Mouse (Mus musculus): ENCODE results near the gene Fam114a2.
"Not testable (repeated sequence)": the region's sequence is repeated elsewhere in the genome, so short reads cannot be mapped to it uniquely, and the experiment has no call there.

The Fam114a2 gene

DNA sequence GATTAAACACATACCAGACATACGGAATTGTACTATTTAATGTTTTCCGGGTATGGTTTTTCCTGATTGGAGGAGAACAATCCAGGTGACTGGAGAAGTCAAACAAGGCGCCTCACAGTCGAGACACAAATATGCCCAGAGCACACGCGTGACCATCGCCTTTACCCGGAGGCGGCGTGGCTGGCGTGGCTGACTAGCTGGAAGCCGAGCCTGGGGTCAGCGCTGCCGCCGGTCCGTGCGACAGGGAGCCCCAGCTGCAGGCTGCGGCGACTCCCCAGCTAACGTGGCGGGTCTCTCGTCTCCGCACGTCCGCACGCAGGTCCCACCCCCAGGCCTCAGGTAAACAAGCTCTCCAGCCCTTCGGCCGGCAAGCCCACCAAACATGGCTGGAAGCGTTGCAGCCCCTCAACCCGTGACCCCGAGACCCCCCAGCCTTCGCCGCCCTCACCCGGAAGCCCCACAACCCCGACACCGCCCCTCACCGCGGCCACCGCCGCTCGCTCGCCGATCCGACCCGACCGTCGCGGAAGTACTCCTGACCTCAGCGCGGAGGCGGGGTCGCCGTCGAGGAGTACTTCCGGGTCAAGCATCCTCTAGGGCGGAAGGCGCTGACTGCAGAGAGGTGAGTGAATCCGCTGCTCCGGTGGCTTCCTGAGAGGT lies at the start of gene Fam114a2, which contains the start of gene Mfap3:
Gene Fam114a2, minus strand, starts transcription at position 527 of the 660 bp plus-strand sequence.
Gene Mfap3, plus strand, starts transcription at position 574 of the 660 bp plus-strand sequence.
- peak; percentile 78 for DNase-seq (ENCODE audit: low read depth, low spot score)

DNA sequence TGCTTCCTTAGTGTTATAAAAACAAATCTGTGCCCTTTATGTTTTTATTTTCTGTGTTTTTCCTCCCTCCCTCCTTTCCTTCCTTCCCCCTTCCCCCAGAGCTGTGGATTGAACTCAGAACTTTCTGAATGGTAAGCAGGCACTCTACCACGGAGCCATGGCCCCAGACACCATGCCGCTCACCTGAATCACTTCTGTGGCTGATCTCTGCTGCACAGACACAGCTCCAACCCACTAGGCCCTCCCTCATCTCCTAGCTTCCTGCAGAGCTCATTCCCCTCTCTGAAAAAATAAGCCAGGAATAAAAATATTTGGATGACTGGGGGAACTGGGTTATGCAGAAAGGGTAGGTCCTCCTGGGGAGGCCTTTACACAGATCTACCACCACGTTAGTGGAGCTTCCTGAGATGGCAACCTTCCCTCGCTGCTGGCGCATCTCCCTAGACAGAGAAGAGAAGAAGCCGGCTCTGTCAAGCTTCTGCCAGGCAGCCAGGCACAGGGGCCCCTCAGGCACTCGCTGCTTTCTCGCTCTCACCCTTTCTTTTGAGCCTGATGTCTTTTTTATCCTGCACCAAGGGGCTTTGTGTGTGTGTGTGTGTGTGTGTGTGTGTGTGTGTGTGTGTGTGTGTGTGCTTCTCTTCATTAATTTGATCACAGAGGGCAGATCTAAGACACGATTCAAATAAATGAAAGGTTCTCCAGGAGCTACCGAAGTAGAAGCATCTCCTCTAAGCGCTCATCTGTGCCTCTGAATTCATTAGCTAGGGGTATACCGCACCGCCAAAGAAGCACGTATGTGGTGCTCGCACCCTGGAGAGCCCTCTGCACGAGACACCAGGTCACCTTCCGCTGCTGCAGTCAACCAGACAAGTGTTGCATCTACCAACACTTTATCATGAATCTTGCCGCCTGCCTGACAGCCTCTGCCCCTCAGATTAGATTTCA lies 47.9 kb upstream of the Fam114a2 start:
- DNase-seq (ENCODE audit: low read depth, low spot score): no peak

DNA sequence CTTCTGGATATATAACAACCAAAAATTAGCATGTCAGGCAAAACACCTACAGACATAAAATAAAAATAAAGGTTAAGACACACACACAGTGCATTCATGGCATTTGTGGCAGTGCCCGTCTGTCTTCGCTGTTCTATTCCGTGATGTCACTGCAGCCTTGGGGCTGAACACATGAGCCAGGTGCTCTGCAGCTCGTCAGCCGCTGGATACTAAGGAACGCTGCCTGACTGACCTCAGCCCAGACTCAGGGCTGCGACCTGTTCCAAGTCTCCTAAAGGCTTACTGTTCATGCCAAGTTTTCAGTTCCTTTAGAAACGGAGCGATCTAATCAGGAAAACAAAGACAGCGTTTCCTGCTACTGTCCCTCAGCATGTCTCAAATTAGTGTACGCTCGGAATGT lies 46.1 kb upstream of the Fam114a2 start:
- no peak for DNase-seq (ENCODE audit: low read depth, low spot score)

- DNase-seq (ENCODE audit: low read depth, low spot score): not testable (repeated sequence)
Observed at GRCm38 (mm10) chr11:57557936-57558335, 39.5 kb upstream of the Fam114a2 start.

DNA sequence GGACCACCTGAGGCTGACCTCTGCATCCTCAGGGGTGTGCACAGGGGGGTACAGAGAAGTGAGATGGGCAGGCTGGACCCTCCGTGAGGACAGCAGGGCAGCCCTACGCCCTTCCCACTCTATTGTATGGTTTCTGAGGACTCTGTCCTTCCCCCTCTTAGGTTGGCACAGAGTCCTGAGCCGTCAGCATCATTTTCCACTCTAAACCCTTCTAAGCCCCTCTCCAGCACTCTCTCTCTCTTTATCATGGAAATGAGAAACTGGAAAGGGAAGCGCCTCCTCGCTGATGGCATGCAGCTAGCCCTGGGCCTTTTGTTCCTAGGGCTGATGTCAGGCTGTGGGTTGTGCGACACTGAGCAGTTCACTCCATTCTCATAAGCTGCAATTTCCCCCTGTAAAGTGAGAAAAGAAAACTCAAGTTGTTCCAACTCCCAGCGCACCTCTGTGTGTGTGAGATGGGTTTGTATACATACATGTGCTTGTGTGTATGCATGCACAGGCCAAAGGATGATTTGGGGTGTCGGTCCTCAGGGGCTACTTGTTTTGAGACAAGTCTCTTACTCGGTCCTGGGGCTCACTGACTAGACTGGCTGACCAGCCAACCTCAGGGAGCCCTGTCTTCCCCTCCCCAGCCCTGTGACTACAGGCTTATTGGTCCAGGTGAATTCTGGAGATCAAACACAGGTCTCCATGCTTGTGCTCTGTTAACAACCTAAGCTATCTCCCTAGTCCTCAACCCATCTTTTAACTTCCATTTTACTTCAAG lies 34.8 kb upstream of the Fam114a2 start:
- no peak for DNase-seq (ENCODE audit: low read depth, low spot score)

DNA sequence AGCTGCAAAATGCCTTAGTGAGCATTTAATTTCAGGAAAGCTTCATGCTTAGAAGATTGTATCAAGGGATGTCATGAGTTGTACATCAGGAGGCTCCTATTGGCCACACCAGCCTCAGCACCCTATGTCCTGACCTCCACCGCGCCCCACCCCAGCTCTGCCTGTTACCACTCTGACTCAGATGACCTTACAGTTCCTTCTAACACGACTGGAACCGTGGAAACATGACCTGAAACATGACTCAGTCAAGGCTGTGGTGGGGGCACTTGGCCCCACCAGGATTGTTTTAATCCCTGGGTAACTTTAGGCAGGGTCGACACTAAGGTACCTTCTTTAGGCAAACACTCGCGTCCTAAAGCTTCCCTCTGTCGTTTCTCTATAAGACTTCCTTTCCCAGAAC lies 32.6 kb upstream of the Fam114a2 start:
- DNase-seq (ENCODE audit: low read depth, low spot score): no peak

GRCm38 (mm10) chr11:57550230-57550629 lies 31.8 kb upstream of the Fam114a2 start:
- no peak for DNase-seq (ENCODE audit: low read depth, low spot score)

DNA sequence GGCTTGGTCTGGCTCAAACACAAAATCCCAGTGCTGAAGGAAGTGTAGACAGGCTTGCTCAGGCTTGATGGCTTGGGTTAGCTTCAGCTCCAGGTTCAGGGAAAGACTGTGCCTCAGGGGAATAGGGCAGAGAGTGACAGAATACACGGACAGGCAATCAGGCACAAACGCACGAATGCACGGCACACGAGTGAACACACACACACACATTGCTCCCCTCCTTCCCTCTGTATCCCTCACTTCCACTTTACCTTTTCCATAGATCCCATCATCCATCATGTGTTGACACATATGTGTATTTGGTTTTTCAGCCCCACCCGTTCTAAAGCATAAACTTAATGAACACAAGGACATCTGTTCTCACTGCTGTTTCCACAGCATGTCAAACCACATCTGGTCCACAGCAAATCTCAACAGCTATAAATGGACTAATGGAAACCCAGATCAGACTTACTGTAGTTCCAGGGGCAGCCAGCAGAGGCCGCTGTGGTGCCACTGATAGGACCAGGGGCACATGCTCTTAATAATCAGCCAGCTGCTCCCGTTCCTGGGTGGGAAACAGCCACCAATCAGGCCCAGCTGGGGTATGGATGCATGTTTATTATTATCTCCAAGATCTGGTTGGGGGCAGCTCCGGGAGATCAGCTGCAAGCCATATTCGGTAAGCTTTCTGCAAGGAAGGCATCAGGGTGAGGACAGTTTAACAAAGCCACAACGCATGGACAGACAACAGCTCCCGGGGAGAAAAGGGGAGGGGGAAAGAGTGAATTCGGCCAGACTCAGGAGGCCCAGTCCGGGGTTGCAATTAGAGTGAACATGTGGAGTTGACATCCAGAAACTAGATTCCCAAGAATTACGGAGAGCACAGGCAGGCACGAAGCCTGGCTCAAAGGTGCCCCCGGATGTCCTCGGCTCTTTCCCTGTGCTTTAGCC lies 30.5 kb upstream of the Fam114a2 start:
- peak; percentile 79 for DNase-seq (ENCODE audit: low read depth, low spot score)

DNA sequence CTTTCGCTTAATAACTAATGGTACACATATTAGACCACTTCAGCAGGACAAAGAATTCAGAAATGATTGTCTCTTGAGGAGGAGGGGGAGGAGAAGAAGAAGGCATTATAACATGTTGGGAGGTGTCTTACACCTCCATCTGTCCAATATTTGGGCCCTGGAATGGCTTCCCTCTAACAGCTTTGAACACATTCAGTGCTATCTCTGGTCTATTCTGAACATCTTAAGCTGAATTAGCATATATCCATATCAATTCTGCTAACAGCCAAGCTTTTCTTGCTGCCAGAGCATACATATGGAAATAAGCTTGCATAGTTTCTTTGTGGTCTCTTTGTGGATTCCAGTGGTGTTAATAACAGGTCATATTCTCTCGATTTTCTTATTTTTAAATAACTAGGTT lies 22.3 kb upstream of the Fam114a2 start:
- no peak for DNase-seq (ENCODE audit: low read depth, low spot score)

GRCm38 (mm10) chr11:57539841-57540418 lies 21.5 kb upstream of the Fam114a2 start:
- DNase-seq (ENCODE audit: low read depth, low spot score): no peak

DNA sequence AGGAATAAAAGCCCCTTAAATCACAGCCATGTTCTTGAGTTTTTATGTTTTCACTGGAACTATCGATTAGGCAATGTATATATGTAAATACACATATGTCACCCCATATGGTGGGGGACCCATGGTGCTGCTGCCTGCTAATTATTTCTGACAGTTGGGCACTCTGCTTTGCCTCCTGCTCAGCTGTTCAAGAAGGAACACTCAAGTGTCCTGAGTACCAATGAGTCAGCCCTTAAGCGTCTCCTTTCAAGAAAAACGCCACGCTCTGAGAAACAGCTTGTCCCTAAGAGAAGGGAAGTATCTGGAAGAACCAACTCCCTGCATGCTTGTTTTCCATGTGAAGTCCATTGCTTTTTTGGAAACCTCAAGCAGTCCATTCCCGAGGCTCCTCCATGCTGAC lies 17.5 kb upstream of the Fam114a2 start:
- no peak for DNase-seq (ENCODE audit: low read depth, low spot score)

GRCm38 (mm10) chr11:57532306-57532705 lies 13.9 kb upstream of the Fam114a2 start:
- DNase-seq (ENCODE audit: low read depth, low spot score): no peak

GRCm38 (mm10) chr11:57531300-57531950 lies 13.0 kb upstream of the Fam114a2 start:
- no peak for DNase-seq (ENCODE audit: low read depth, low spot score)

- no peak for DNase-seq (ENCODE audit: low read depth, low spot score)
Observed at GRCm38 (mm10) chr11:57529111-57529510, 10.7 kb upstream of the Fam114a2 start.

DNA sequence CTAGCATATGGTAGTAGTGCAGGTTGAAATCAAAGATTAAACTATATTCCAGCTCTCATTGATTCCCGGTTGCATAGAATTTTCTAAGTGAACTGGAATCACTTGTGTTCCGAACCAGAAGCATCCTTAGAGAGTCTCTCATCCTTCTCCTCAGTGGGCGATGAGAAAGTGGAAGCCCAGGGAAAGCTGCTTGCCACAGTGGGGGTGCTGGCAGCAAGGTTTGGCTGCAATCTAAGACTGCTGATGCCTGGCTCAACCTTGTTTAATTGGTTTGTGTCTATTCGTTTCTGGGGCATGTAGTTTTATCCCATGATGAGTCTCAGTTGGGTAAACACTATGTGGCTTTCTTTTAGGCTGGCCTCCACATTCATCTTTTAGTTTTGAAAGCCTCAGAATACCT lies 9.1 kb upstream of the Fam114a2 start:
- no peak for DNase-seq (ENCODE audit: low read depth, low spot score)

GRCm38 (mm10) chr11:57525900-57526299 lies 7.5 kb upstream of the Fam114a2 start:
- no peak for DNase-seq (ENCODE audit: low read depth, low spot score)

DNA sequence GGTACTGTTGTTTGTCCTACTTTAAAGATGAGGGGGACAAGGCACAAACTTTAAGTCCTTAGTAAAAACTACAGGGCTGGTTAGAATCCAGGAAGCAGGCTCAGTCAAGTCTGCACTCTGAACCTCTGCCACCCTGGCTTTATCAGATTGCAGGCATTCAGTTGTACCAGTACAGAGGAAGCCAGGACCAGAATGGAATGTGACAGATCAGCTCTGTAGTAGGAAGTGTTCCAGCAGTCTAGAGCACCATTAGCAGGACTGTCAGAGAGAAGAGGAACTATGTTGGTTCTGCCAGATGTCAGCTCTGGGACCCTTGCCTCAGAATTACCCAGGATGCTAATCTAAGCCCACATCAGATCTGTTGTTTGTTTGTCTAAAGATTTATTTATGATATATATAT lies 6.2 kb upstream of the Fam114a2 start:
- DNase-seq (ENCODE audit: low read depth, low spot score): no peak

DNA sequence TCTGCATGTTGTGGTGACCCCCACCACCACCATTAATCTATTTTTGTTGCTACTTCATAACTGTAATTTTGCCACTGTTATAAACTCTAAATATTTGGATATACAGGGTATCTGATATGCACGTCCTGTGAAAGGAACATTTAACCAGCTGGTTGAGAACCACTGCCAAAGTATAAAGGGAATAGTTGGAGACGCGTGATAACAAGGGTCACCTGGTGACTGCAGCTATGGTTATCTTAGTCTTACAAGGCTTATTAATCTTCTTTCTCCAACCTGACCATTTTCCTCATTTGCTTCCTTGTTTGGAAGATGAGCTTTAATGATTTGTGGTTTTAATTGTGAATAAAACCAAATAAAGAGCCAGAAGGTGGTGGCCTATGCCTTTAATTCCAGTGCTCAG lies 5.0 kb upstream of the Fam114a2 start:
- DNase-seq (ENCODE audit: low read depth, low spot score): no peak

GRCm38 (mm10) chr11:57522046-57522445 lies 3.6 kb upstream of the Fam114a2 start:
- DNase-seq (ENCODE audit: low read depth, low spot score): no peak

GRCm38 (mm10) chr11:57521206-57521605 lies 2.8 kb upstream of the Fam114a2 start:
- DNase-seq (ENCODE audit: low read depth, low spot score): no peak

All from retina, postnatal 7 days (tissue).